Mouse (Mus musculus): ENCODE data around the gene Cherp.
A peak's percentile ranks its signal among the peaks of the same experiment; 100 is the strongest.

The Cherp gene

DNA sequence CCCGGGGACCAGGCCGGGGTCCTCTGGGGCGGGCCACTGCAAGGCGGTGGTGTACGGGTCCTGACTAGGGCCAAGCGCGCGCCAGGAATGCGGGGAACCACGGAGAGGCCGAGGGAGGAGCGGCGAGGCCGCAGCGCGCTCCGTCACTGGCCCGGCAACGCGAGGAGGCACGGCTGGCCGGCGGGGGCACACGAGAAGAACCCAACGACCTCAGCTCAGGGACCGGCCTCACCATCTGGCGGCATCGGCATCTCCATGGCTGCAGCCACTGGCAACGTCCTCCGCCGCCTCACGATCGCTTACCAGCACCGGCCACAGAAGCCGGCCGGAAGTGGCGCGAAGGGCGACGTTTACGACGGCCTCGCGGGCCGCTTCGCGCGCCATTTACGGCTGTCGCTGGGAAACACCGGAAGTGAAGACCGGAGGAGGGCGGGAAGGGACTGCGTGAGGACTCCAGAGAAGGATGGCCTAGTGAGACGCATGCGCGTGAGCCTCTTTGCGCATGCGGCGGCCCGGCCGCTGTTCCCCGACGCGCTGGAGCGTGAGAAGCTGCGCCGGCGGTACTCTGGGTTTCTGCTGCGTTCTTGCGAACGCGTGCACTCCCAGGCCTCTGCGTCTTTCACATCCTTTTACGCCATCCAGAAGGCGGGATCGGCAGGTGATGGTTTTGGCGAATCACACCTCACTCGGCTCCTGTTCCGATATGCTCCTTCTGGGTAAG lies at the start of gene Cherp:
Cherp (minus strand) TSS at position 401 of the 721 bp plus-strand sequence.
- peak; percentile 100 for DNase-seq (ENCODE audit: low spot score)

DNA sequence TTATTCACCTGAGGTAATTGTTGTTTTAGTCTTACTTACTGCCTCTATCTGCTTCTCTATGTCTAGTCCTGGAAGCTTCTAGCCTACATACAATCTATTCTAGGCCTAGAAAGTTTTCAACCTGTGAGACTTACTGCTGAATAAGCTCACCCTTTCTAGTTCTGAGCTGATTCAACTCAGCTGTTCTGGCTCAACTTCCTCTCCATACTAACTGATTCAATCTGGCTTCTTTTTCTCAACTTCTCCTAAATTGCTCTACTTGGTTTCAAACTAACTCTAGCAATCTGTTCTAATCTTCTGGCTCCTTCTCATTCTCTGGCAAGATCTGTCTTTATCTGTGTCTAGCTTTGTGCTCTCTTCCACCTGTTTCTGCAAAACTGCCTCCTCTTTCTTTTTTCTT lies 46.9 kb upstream of the Cherp start:
- DNase-seq (ENCODE audit: low spot score), result no peak

DNA sequence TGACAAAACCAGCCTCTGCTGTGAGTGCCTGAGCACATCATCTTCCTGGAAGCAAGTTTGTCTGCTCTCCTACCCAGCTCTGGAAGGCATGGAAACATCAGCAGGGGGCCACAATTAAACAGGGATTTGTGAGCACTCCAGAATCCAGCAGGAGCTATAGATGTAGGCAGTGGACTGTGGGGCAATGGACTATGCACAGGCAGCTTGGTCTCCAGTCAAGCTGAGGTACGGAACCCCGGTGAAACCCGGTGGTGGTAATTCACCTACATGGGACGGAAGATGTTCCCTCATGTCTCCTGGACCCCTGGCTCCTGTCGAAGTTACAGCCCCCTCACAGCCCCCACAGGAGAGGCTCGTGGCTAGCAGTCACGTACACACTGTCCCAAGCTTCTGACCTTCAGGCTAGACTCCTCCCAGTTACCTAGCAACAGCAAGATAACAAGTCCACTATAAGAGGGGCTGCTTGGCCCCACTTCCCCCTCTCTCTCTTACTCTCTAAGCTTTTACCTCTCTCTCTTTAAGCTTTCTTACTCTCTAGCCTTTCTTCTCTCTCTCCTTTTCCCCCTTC lies 42.5 kb upstream of the Cherp start:
- DNase-seq (ENCODE audit: low spot score), result no peak

DNA sequence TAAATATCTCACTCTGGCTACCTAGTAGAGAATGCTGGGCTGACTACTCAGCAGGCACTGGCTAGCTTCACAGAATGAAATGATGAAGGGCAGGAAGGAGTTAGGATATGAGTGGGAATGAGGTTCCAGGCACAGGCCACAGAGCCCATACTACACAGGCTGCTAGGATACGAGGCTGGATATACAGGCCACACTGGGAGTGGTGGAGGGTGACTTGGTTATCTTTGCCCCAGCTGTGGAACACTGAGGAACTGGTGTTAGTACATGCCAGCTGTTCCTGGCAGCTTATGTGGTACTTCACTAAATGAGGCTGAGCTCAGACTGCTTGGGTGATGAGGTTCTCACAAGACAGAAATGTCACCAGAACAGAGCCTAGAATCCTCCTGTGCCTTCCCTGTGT lies 38.1 kb upstream of the Cherp start:
- no peak for DNase-seq (ENCODE audit: low spot score)

DNA sequence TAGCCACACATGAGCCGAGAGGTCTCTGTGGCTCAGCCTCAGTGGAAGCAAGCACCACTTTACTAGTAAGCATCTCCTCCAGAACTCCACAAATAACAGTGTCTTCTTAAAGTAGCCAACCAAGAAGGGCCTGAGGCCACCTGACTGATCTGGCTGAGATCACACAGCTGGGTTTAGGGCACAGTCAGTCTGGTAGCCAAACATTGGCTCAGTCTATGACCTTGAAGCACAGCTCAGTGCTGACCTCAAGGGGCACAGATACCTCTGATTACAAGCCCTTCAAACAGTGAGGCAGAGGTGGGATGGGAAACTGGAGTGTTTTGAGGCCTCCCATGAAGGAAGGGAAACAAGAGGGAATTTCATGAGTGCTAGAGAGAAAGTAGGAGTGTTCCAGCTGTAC lies 37.6 kb upstream of the Cherp start:
- no peak for DNase-seq (ENCODE audit: low spot score)

DNA sequence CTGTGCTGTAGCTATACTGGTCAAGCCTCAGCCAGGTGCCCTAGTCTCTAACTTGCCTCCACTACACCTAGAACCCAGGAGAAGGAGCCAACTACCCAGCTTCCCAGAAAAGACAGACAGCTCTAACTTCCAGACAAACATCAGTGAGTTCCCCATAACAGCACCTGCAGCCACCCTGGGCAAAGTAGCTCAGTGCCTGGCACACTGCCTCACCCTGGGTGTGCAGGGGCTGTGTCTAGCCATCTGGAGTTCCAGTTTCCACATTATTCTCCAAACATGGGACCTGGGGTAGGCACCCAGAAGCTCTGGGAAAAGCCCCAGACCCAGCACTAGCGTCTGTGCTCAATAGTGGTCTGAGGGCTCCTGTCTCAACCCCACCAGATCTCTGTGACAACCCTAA lies 32.5 kb upstream of the Cherp start:
- DNase-seq (ENCODE audit: low spot score), result no peak

DNA sequence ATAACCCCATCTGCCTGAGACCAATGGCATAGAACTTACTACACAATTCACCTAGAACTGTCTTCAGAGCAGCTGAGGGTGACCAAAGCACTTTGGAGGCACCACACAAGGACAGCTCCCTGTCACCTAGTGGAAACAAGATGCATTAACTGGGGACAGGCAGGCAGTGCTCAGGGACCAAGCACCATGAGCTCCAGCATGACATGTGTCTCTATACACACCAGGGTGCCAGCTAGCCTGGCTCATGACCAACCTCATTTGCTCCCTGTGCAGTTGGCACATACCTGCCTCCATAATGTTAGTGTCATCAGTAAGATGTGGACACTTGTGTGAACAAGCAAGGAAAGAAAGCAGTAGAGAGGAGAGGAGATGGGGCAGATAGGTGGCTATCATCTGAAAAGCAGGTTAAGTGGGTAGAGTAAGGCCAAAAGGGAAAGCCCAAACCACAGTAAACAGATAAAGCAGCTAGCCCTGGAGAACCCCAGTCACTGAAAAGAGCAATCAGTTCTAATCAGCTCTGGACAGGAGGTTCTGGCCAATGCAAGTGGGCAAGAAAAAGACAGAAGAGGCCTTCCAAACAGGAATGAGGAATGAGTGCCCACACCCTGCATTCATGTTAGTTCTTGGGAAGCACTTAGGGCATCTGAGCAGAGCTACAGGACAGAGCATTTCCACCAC lies 29.8 kb upstream of the Cherp start:
- DNase-seq (ENCODE audit: low spot score), result no peak

DNA sequence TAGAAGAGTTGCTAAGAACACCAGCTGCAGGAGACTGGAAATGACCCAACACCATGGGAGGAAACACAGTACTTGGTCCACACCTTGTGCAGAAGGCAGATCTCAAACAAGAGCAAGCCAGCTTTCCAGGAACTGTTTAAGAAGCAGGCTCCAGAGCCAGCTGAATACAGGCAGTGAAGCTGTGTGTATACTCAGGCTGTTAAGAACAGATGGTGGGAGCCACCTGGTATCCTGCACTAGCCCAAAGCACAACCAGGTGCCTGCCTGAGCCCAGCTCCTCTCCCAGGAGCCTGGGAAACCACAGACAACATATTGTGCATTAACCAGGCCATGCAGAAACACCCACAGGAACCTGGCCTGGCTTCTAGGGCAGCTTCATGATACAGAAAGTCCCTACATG lies 29.1 kb upstream of the Cherp start:
- no peak for DNase-seq (ENCODE audit: low spot score)

DNA sequence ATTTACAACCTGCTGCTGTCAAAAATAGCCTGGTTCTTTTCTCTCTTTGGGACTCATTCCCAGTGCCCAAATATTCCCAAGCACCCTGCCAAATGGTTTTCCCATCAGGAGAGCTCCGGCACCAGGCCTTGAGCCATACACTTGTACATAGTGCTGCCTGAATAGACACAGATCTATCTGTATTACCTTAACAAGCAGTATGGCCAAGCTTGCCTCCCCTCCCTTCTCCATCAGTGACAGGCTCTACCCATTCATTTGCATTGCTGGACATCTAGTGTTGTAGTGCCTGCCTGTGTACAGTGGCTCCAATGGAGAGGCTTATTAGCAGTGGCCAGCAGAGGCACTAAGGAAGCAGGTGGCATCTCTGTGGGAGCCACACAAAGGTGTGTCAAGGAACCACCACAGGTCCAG lies 25.5 kb upstream of the Cherp start:
- no peak for DNase-seq (ENCODE audit: low spot score)

DNA sequence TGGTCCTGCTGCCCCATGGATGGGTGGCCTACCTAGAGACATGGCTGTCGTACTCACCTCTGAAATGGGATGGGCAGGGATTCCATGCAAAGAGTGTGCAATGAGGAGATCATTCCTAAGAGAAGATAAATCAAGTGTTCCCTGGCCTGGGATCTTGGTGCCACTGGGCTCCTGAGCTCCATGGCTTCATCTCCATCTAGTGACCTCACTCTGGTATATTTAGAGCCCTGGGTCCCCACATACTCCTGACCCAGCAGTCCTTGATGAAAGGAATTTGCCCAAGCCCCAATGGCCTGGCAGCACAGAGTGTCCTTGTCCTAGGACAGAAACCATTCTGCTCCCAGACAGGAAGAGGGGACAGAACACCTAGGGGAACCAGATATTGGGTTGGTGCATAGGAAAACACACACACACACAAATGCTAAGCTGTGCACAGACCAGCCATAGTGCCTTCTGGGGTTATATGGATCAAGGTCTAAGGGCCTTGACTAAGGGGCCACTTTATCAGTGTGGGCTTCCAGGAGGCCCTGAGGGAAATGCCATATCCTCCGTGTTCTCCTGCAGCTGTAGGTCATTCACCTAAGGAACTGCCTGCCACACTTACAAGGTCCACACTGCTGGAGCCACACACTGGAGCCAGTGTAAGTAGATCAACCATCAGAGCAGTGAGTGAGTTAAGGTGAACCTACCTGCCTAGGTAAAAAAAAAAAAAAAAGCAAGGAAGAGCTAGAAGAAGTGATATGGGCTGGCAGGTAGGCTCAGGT lies 24.7 kb upstream of the Cherp start:
- DNase-seq (ENCODE audit: low spot score), result no peak

DNA sequence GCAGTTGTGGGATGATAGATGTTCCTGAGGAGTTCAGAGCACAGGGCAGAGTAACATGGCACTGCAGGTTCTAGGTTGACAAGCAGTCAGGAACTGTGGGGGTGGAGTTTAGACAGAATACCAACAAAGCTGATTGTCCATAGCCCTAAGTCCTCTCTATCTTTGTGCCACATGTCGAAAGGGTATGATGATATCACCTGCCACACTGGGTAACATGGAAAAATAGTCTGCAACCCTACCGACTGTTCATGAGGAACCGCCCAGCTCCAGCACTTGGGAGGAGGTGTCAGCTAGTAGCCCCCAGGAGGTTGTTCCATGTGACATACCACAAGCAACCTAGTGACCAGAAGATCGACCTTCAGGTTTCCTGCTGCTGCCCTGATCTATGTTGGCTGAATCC lies 23.5 kb upstream of the Cherp start:
- DNase-seq (ENCODE audit: low spot score), result no peak

DNA sequence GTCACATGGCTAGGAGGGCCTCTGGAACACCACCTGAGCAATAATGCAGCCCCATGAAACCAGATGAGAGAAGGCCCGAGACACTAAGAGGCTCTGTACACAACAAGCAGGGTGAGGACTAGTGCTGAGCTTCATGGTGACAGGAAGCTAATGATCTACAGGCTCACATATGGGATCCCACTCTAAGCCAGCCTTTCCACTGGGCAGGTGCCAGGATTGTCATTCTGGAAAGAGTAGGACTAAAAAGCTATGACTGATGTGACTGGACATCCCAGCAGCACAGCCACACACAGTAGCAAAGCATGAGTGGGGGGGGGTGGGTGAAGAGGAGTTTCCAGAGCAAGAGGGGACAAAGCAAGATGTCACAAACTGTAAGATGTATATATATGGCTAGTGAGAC lies 22.9 kb upstream of the Cherp start:
- no peak for DNase-seq (ENCODE audit: low spot score)

DNA sequence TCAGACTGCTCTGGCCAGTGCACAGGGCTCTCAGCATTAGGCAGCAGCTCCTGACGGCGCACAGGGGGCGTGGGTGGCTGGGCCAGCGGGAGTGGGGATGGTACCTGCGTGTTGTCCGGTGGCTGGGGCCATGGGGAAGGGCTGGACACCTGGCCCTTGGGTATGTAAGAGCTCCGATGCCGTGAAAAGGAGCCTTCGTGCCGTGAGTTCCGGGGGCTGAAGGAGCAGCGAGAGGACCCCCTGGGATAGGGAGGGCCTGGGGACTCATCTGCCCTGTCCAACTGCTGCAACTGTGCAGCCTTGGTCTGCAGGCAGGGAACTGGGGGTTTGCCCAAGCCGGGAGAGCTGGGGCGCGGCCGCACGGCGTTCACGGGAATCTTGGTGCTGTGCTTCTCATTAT lies 21.2 kb upstream of the Cherp start:
- DNase-seq (ENCODE audit: low spot score), result no peak

DNA sequence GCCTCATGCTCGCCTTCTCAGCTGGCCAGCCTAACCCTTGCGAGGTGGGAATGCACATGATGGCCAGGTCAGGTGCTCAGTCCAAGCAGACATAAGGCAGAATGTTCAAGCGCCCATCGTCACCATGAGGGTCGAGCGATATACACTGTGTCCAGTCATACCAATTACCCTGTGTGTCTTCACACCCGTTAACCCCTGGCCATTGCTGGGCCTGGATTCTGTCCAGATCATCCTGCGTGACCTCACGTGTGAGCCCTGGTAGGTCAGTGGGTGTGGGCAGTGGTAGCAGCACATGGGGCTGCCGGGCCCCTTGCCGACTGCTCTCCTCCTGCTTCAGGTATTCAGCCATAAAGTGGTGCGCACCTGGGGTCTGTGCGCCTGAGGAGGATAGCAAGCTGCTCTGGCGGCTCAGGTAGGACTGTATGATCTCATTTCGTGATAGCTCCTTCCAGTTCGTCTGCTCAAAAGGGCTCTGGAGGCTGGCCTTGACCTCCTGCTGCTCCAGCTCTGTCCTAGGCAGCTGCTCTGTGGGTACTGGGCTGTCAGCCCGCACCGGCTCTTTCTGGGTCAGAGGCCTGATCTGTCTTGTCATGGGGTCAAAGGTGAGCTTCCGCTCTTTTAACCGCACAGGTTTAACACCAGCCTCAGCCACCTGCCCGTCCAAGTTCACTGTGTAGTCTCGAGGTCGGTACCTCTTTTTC lies 20.5 kb upstream of the Cherp start:
- DNase-seq (ENCODE audit: low spot score), result no peak

DNA sequence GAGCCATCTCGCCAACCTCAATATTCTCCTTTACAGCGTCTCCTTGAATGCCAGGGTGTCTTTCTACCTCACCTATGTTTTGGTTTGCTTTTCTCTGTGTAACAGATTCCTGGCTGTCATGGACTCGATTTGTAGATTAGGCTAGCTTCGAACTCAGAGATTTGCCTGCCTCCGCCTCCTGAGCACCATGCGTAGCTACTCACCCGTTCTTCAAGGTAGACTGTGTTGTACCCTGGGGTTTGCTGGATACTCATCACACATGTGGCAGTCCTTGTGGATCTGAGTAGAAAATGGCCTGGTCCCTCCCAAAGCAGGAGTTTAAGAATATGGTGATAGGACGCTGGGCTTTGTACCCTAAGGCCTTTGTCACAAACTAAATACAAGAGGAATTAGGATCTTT lies 18.4 kb upstream of the Cherp start:
- peak; percentile 43 for DNase-seq (ENCODE audit: low spot score)

DNA sequence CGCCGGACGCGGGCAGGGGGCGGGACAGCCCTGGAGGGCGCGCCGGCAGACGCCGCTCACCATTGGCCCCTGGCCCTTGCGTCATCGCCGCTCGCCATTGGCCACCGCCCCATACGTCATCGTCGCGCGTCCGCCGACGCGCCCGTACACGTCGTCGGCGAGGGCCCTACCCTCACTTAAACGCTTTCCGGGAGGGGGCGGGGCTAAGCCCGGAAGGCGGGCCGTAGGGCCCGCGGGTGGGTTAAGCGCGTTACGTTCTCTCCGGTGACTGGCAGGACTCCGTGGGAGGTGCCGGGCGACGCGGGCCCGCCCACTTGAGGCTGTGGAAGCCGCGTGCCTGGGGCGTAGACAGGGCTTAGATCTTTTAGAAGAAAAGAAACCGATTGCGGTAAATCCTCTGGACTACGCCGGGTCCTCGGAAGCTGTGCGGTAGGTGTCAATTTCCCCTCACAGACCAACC lies 17.6 kb upstream of the Cherp start:
- peak; percentile 100 for DNase-seq (ENCODE audit: low spot score)

DNA sequence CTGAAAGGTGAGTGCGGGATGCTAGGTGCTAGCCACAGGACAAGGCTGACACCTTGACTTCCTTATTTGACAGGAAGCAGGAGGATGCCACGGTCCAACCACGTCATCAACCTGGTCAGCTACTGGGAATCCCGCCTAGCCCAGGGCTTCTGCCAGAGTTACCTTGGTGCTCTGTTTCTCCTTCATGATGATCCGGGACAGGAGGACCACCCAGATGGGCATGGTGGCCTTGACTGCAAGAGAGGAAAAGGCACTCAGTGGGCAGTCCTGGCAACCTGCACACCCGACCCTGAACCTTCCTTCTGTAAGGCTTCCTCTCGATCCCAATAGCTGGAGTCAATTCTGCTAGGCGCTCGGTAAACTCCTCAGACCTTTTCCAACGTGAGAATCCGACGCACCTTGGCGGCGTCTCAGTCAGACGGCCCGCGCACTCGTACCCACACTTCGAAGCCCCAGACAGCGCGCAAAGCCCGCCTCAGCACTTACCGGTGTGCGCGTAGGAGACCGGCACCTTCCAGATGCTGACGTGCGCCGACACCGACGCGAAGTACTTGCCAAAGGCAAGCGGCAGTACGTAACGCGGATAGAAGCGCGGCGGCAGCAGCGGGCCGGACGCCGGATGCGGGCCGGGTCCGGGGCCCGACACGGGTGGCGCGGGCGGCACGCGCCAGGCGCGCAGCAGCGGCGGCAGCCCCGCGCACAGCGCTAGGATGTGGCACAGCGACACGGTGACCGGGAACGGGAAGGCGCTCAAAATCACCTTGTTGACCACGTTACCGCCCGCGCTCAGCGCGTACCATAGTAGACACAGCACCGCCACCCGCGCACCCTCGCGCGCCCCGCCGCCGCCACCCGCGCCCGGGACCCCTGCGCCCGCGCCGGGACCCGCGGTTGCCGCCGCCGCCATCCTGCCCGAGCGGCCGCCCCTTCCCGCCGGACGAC lies 16.9 kb upstream of the Cherp start, which contains the start of gene Slc35e1:
Slc35e1 (minus strand) TSS at position 935 of the 942 bp plus-strand sequence.
- DNase-seq (ENCODE audit: low spot score), result no peak

DNA sequence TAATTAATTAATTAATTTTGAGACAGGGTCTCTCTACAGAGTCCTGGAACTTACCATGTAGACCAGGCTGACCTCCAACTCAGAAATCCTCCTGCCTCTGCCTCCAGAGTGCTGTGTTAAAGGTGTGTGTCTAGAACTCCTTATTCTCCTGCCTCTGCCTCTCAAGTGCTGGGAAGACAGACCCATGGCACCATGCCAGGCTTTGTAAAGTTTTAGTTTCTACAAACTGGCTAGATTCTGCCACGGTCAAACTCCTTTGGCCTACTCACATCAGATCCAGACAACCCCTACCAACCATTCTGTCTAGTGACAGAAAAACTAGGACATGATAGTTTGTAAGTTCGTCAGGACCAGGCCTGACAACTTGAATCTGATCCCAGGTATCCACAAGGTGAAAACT lies 16.0 kb upstream of the Cherp start:
- DNase-seq (ENCODE audit: low spot score), result peak; percentile 49

DNA sequence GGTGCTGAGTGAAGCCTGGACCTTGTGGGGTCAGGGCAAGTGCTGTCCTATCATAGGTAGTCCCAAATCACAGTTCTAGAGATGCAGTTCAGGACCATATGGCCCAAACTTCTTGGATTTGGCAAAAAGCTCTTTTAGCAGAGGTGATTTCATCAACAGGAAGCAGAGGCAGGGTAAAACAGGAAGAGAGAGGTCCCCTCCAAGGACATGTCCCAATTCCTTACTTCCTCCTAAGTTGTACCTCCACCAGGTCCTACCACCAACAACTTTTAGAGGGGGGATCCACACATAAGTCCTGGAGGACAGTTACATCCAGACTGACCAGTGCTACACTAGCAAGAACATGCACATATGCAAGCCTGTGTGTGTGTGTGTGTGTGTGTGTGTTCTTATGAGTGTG lies 12.0 kb upstream of the Cherp start:
- DNase-seq (ENCODE audit: low spot score), result no peak

DNA sequence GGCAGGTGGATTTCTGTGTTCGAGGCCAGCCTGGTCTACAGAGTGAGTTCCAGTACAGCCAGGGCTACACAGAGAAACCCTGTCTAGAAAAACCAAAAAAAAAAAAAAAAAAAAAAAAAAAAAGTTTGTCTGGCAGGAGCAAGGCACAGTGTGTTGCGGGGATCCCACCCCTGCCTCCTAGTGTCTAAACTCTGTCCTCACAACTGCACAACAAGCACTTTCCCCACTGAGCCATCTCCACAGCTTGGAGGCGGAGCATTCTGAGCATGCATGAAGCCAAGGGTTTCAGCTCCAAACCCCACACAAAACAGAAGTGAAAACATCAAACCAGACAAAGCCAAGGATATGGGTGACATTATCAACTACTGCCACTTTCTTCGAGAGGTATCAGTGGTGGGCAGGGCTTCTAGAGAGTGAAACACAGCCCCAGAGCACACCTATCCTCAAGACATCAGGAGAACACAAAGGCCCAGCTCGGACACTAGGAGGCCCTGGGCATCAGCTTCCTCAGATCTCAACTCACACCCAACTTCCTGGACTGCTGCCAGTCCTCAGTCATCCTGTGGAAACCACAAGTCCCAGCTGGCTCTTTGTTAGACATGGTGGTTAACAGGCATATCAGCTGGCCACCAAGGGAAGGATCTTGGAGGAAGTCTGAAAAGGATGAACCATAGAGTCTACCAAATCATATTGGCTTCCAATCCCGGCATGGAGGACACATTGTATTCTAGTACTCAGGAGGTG lies 10.6 kb upstream of the Cherp start:
- no peak for DNase-seq (ENCODE audit: low spot score)

All from adipocyte (in vitro differentiated cells).